Mouse (Mus musculus) embryonic fibroblast, embryonic 13.5 days (primary cell): ENCODE measurements around the gene Zfp239.

Source experiments
- CTCF ChIP-seq: IDR thresholded peaks from 2 replicates; pipeline ENCODE4 v1.5.1; 2011; ENCODE audit warnings: mild to moderate bottlenecking, control low read depth, low read length, moderate library complexity, borderline replicate concordance; ENCODE audit not compliant: insufficient read depth
- POLR2A ChIP-seq: IDR thresholded peaks from 2 replicates; pipeline ENCODE4 v1.6.1; 2011; ENCODE audit warnings: low read depth, mild to moderate bottlenecking, control low read depth, low read length, moderate library complexity

DNA sequence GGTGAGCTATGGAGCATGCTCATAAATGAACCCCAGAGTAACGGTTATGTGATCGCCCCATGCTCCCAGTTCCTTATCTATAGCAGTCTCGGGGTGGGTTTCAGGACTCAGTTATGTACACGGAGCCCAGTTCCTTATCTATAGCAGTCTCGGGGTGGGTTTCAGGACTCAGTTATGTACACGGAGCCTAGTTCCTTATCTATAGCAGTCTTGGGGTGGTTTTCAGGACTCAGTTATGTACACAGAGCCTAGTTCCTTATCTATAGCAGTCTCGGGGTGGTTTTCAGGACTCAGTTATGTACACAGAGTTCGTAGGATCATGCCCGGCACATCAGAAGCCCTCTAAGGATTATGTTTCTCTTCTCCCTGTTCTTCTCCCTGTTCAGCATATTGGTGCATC lies 17.3 kb upstream of the Zfp239 start:
- no peak for TF ChIP-seq POLR2A
- no peak for TF ChIP-seq CTCF
